Mouse (Mus musculus): ENCODE results near the gene Dync1li2.

DNA sequence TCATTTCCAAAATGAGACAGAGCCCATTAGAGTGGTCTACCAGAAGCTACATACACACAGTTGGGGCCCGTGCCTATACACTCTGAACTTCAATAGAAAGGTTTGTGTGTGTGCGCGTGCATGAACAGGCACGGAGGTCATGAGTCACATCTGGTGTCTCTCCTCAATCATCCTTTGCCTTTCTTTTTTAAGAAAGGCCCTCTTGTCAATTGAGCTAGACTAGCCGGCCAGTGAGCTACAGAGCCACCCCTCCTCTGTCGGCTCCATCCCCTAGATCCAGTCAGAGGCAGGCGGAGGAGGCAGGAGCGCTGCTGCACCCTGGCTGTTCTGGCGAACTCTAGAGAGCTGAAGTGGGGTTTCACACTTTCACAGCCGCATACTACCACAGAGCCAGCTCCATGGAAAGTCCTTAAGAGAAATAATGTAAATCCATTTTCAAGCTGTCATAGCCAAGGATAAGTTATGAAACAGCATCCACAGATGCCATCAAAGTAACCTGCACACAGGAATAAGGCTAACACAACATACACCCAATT, 63.5 kb downstream of the Dync1li2 start:
- TF ChIP-seq CTCF (IDR thresholded peaks at IDR 0.05; ENCODE audit: extremely low read depth, insufficient read depth, insufficient read length, insufficient replicate concordance) = no peak
- no peak for TF ChIP-seq POLR2A (IDR thresholded peaks at IDR 0.05; ENCODE audit: low read depth, low read length)
